In genomic region chr10:128960142-128960541, GRCm38 (mm10) we compare ENCODE assay signal across 16 mouse cellular contexts. TPM values are rescaled to one million over a fixed set of nuclear protein-coding genes. Genes with fewer than 3 reads are reported as not detected.
"Had no signal": no experiment of that assay in that cellular context is flagged by ENCODE, and none has a peak within 500 bp of the region (broad histone marks: within the 10 kb centered on the region; RNA-seq: fewer than 3 reads in every experiment).

No protein-coding gene starts in this region.

- H3K4me3 ChIP-seq: layer of hippocampus, adult 2 months; limb, embryonic 12.5 days; liver, embryonic 13.5 days; midbrain, embryonic 13.5 days; neural tube, embryonic 12.5 days had no signal

- H3K4me2 ChIP-seq: hindbrain, embryonic 14.5 days; limb, embryonic 12.5 days; liver, embryonic 13.5 days; midbrain, embryonic 13.5 days; neural tube, embryonic 12.5 days had no signal

- H3K36me3 ChIP-seq: limb, embryonic 12.5 days; liver, embryonic 13.5 days; midbrain, embryonic 13.5 days; neural tube, embryonic 12.5 days had no signal

- H3K9ac ChIP-seq: hindbrain, embryonic 14.5 days; limb, embryonic 12.5 days; liver, embryonic 13.5 days; liver, postnatal 0 days; midbrain, embryonic 13.5 days; neural tube, embryonic 12.5 days had no signal

- ATAC-seq: liver, postnatal 0 days; midbrain, embryonic 13.5 days had no signal

- DNase-seq: liver, embryonic 13.5 days; liver, postnatal 0 days; thymus, adult 18-20 months had no signal

- H3K4me1 ChIP-seq: limb, embryonic 12.5 days; liver, embryonic 13.5 days; midbrain, embryonic 13.5 days; neural tube, embryonic 12.5 days had no signal

- H3K27ac ChIP-seq: hindbrain, embryonic 14.5 days; layer of hippocampus, adult 2 months; limb, embryonic 12.5 days; liver, embryonic 13.5 days; midbrain, embryonic 13.5 days; neural tube, embryonic 12.5 days had no signal

- H3K27me3 ChIP-seq: limb, embryonic 12.5 days; midbrain, embryonic 13.5 days; neural tube, embryonic 12.5 days had no signal

- H3K9me3 ChIP-seq: limb, embryonic 12.5 days; liver, embryonic 13.5 days; midbrain, embryonic 13.5 days; neural tube, embryonic 12.5 days had no signal

RNA-seq across cellular contexts. Expression of gene Mettl7b, which starts 0.6 kb away (rescaled TPM):
- total RNA-seq: layer of hippocampus, adult 2 months; layer of hippocampus, postnatal 10 days; left cerebral cortex, postnatal 36 days; megakaryocyte progenitor cell, adult 5-6 weeks; midbrain, postnatal 0 days; neutrophil, adult 5-6 weeks had no signal
- polyA plus RNA-seq: hindbrain, embryonic 14.5 days; limb, embryonic 12.5 days; liver, embryonic 13.5 days; midbrain, embryonic 13.5 days; midbrain, postnatal 0 days; neural tube, embryonic 12.5 days; spleen, adult 2 months had no signal

RNA-seq across cellular contexts. Expression of gene Olfr9, which starts 29.1 kb away (rescaled TPM):
- total RNA-seq: layer of hippocampus, adult 2 months; layer of hippocampus, postnatal 10 days; left cerebral cortex, postnatal 36 days; megakaryocyte progenitor cell, adult 5-6 weeks; midbrain, postnatal 0 days had no signal
- polyA plus RNA-seq: hindbrain, embryonic 14.5 days; kidney, embryonic 16.5 days; limb, embryonic 12.5 days; liver, embryonic 13.5 days; liver, postnatal 0 days; lung, embryonic 16.5 days; midbrain, embryonic 13.5 days; midbrain, postnatal 0 days; neural tube, embryonic 12.5 days; spleen, adult 2 months had no signal
